Mouse (Mus musculus) limb, embryonic 14.5 days (tissue): ENCODE measurements around the gene Ndufc2. TPM values are rescaled to one million over a fixed set of nuclear protein-coding genes. Genes with fewer than 3 reads are reported as not detected.

Source experiments
- ATAC-seq: fragments of 200-750 bp; cut with Nextera tagmentation; 2 replicates; pipeline ENCODE4 v1.8.0; 2017; ENCODE audit warnings: low read depth, moderate number of reproducible peaks, moderate TSS enrichment; ENCODE audit not compliant: low FRiP score
- DNase-seq: peaks from one replicate; pipeline ENCODE4 v3.0.0-alpha.2; 2015; ENCODE audit warnings: low spot score
- H3K27ac ChIP-seq: fragments of 300-500 bp; sonication (generic); replicated peaks from 2 replicates; pipeline ENCODE4 v1.5.1; 2014; ENCODE audit warnings: low read depth, mild to moderate bottlenecking, low read length, moderate library complexity, mixed read lengths
- H3K27me3 ChIP-seq: fragments of 300-500 bp; sonication (generic); 2 replicates; pipeline ENCODE4 v1.6.1; 2014; ENCODE audit warnings: low read length, mixed read lengths; ENCODE audit not compliant: control insufficient read depth, insufficient read depth
- H3K36me3 ChIP-seq: fragments of 300-500 bp; sonication (generic); 2 replicates; pipeline ENCODE4 v1.6.1; 2014; ENCODE audit warnings: mild to moderate bottlenecking, low read length, moderate library complexity, mixed read lengths; ENCODE audit not compliant: control insufficient read depth, insufficient read depth
- H3K4me1 ChIP-seq: fragments of 300-500 bp; sonication (generic); 2 replicates; pipeline ENCODE4 v1.6.1; 2014; ENCODE audit warnings: antibody characterized with exemption, low read length, mixed read lengths; ENCODE audit not compliant: control insufficient read depth, insufficient read depth
- H3K4me2 ChIP-seq: fragments of 300-500 bp; sonication (generic); replicated peaks from 2 replicates; pipeline ENCODE4 v1.6.1; 2014; ENCODE audit warnings: low read depth, mild to moderate bottlenecking, low read length, moderate library complexity; ENCODE audit not compliant: severe bottlenecking
- H3K4me3 ChIP-seq: fragments of 300-500 bp; sonication (generic); replicated peaks from 2 replicates; pipeline ENCODE4 v1.5.1; 2014; ENCODE audit warnings: low read length
- H3K9ac ChIP-seq: fragments of 300-500 bp; sonication (generic); 2 replicates; pipeline ENCODE4 v1.6.1; 2014; ENCODE audit warnings: mild to moderate bottlenecking, low read depth, low read length, moderate library complexity; ENCODE audit not compliant: severe bottlenecking
- H3K9me3 ChIP-seq: fragments of 300-500 bp; sonication (generic); 2 replicates; pipeline ENCODE4 v1.6.1; 2016; ENCODE audit warnings: low read length; ENCODE audit not compliant: control insufficient read depth
- POLR2A ChIP-seq: fragments of 200-500 bp; IDR thresholded peaks from 2 replicates; pipeline ENCODE4 v1.8.0; 2012; ENCODE audit warnings: inconsistent platforms, mild to moderate bottlenecking, moderate library complexity, borderline replicate concordance; ENCODE audit not compliant: insufficient read depth, insufficient read length; ENCODE audit errors: extremely low read depth
- WGBS: fragments of 180-500 bp; shearing (Covaris S2); extraction: QIAGEN DNeasy Blood & Tissue Kit; methylation state at CpG from one replicate; pipeline ENCODE4 v1.1.7; 2014; 5-methylcytosine and 5-hydroxymethylcytosine counted together
- polyA plus RNA-seq, 2 experiments: library from polyadenylated mRNA; depleted of rRNA in 1 of 2; stranded (reverse) in 1 of 2; unstranded in 1 of 2; fragments of >200 nt; fragmentation: Nextera tagmentation in 1 of 2; extraction: Ambion mirVana in 1 of 2; gene quantifications; 2 replicates each; pipeline versions ENCODE4 v1.2.1 to v1.2.3; 2012 to 2014

Ndufc2 gene
- polyA plus RNA-seq, 2 experiments = 228 to 357 TPM

DNA sequence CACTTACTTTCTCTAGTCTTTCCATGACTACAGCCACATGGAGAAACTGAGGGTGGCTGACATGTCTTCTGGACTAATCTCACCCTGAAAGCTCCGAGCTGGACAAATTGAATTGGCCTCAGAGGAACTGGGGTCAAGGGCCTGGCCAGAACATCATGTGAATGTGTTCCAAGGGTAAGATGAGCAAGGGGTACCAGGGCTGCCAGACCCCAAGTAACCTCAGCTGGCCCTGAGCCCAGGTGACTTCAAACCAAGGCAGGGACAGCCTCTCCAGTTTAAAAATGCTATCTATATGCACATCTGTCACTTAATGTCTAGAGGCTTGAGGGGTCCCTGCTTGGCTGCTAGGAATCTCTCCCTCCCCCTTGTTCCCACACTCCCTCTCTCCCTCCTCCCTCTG, 20.6 kb downstream of the Ndufc2 start:
- ATAC-seq = no peak
- Histone ChIP-seq H3K27ac (no peak overlapping the region), H3K4me3 (no peak overlapping the region), H3K4me1 (peaks cover 5% of the 10 kb centered on the region), H3K9me3 (no peaks in the 10 kb centered on the region), H3K9ac (no peak overlapping the region), H3K27me3 (no peaks in the 10 kb centered on the region), H3K4me2 (no peak overlapping the region), H3K36me3 (no peaks in the 10 kb centered on the region)
- 60% methylated on average over 1 of the region's 1 CpGs for WGBS
- DNase-seq = no peak
- TF ChIP-seq POLR2A = no peak

DNA sequence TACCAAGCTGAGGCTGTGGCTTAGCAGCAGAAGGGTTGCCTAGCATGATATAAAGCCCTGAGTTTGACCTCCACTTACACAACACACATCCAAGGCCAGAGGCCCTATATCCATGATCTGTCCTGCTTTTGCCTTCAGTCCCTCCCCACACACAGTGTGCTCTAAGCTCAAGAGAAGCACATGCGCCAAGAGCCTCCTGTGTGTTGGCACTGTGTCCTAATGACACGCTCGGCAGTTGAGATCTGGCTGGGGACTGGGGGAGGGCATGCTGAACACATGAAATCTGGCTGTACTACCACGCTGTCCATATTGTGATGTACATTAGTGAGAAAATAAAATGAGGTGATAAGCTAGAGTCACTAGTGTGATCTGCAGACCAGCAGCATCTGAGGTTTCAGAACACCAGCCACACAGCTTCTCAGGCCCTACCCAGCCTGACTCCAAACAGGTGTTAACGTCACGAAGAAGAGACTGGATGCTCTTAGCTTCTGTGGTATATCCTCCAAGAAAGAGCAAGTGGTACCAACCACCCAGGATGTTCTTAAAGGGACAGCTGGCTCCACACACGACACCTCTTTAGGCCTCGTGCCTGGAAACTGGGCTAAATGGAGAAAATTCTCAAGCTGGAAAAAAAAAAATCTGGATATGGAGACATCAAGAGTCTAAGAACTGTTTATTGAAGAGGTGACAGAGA, 21.3 kb downstream of the Ndufc2 start:
- Histone ChIP-seq H3K9me3 (no peaks in the 10 kb centered on the region), H3K4me1 (peaks cover 2% of the 10 kb centered on the region; the same call in 1 of the 2 replicates), H3K27me3 (no peaks in the 10 kb centered on the region), H3K4me3 (no peak overlapping the region), H3K36me3 (no peaks in the 10 kb centered on the region), H3K27ac (no peak overlapping the region), H3K4me2 (no peak overlapping the region), H3K9ac (no peak overlapping the region)
- ATAC-seq (no peak), DNase-seq (no peak)
- TF ChIP-seq POLR2A = no peak
- WGBS = 82% methylated on average over 8 of the region's 8 CpGs

DNA sequence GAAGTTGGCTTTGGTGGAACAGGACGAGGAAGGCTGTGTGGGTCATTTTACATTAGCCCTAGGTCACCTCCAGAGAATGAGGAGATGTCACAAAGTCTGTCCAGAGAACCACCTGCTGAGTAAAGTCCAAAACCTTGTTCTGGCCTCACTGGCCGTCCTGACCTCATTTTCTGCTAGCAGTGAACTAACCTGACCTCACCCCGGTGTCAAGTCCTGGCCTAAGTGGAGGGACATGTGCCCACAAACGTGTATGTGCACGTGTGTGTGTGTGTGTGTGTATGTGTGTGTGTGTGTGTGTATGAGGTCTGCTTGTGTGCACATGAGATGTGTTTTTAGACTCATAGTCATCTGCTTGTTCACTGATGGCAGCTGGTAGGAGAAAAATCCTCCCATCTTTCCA, 24.0 kb downstream of the Ndufc2 start:
- H3K9ac ChIP-seq = no peak overlapping the region
- DNase-seq (no peak), ATAC-seq (no peak)
- H3K9me3 ChIP-seq = no peaks in the 10 kb centered on the region
- 55% methylated on average over 5 of the region's 5 CpGs for WGBS
- peaks cover 2% of the 10 kb centered on the region; the same call in 1 of the 2 replicates for H3K4me1 ChIP-seq
- H3K4me3 ChIP-seq = no peak overlapping the region
- no peak overlapping the region for H3K4me2 ChIP-seq
- no peak overlapping the region for H3K27ac ChIP-seq
- H3K36me3 ChIP-seq = no peaks in the 10 kb centered on the region
- no peaks in the 10 kb centered on the region for H3K27me3 ChIP-seq
- no peak for TF ChIP-seq POLR2A

DNA sequence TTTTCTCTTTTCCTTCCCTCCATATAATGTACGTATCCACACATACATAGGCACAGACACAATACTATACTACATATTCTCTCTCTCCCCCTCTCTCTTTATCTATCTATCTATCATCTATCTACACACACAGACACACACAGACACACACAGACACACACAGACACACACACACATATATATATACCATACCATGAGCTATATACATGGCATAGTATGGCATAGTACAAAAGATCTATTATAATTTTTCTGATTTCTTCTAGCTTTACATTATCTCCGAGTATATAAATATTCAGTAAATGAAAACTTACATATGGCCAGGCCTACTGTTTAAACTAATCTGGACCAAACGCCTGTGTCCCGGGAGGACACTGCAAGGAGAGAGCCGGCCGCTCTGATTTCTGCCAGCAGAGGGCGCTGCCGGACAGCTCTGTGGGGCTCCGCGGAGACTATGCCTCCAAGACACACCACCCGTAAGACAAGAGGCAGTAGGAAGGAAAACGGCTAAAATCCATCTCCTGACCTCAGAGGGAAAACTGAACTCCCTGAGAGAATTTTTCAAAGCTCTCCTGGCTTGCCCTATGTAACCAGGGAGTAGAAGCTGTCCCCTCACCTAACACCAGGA, 24.9 kb downstream of the Ndufc2 start:
- DNase-seq (peak; percentile 84), ATAC-seq (peak; percentile 89)
- WGBS = 8% methylated on average over 12 of the region's 12 CpGs
- TF ChIP-seq POLR2A = no peak
- Histone ChIP-seq H3K27ac (no peak overlapping the region), H3K9ac (no peak overlapping the region), H3K36me3 (no peaks in the 10 kb centered on the region), H3K4me3 (no peak overlapping the region), H3K4me1 (peaks cover 6% of the 10 kb centered on the region), H3K27me3 (no peaks in the 10 kb centered on the region), H3K4me2 (no peak overlapping the region), H3K9me3 (no peaks in the 10 kb centered on the region)

DNA sequence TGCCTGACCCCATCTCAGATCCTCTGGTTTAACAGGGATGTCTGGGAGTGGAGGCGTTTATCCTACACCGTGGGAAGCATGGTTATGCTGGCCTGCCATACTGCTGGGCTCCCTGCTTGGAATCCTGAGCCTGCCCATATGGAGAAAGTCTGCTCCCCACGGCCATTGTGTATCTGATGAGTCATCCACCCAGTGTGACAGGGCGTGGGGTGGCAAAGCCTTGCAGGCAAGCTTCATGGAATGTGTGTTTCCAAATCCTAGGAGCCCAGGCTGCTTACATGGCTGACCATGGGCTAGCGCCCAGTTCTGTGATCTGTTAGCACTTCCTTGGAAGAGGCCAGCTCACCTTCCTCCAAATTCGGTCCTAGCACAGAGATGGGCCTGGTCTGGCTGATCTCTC, 26.8 kb downstream of the Ndufc2 start:
- Histone ChIP-seq H3K9me3 (no peaks in the 10 kb centered on the region), H3K27ac (no peak overlapping the region), H3K36me3 (no peaks in the 10 kb centered on the region), H3K4me2 (no peak overlapping the region), H3K27me3 (no peaks in the 10 kb centered on the region), H3K4me1 (peaks cover 13% of the 10 kb centered on the region), H3K9ac (no peak overlapping the region), H3K4me3 (no peak overlapping the region)
- ATAC-seq = no peak
- 67% methylated on average over 6 of the region's 6 CpGs for WGBS
- TF ChIP-seq POLR2A = no peak
- DNase-seq = no peak
